Mouse (Mus musculus) E14TG2a.4 (cell line): ENCODE measurements around the gene Ier3.

Experiments used
- CTCF ChIP-seq: conservative IDR thresholded peaks from 2 replicates; pipeline ENCODE4 v1.5.1; 2014; ENCODE audit warnings: low read length
- NANOG ChIP-seq: IDR thresholded peaks from 2 replicates; pipeline ENCODE4 v1.6.1; 2014; ENCODE audit warnings: borderline replicate concordance, low read length, mixed read lengths

GRCm38 (mm10) chr17:35832400-35833238, 11.1 kb downstream of the Ier3 start:
- no peak for TF ChIP-seq CTCF
- TF ChIP-seq NANOG, result no peak
